Mouse (Mus musculus) ES-Bruce4 (cell line): ENCODE measurements around the gene Tent4a.

Experiments used
- CTCF ChIP-seq: IDR thresholded peaks from one replicate; pipeline ENCODE4 v1.8.1; 2011; ENCODE audit warnings: low read depth, low read length
- EP300 ChIP-seq: IDR thresholded peaks from 2 replicates; pipeline ENCODE4 v1.6.1; 2011; ENCODE audit warnings: low read depth, low read length; ENCODE audit not compliant: insufficient read depth
- POLR2A ChIP-seq: IDR thresholded peaks from one replicate; pipeline ENCODE4 v1.8.1; 2011; ENCODE audit warnings: low read length; ENCODE audit not compliant: insufficient read depth

DNA sequence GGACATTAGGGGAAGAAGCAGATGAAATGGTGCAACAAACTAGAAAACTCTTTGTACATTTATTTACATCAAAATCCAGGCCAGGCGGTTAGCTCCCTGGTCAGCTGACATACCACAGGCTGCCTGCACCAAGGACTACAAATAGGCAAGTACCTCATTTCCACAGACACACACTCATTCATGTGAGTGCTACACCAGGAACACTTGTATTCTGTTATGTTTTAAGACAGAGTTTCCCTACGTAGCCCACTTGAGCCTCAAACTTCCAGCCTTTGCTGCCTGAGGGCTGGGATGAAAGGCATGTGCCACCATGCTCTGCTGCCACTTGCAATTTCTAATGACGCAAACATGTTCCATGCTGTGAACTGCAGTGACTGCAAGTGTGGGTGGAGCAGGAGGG, 19.3 kb downstream of the Tent4a start:
- TF ChIP-seq POLR2A: no peak
- no peak for TF ChIP-seq CTCF
- TF ChIP-seq EP300: no peak
